Mouse (Mus musculus): ENCODE results near the gene Gins3. TPM values are rescaled to one million over a fixed set of nuclear protein-coding genes. Genes with fewer than 3 reads are reported as not detected.

The Gins3 gene
- polyA plus RNA-seq, 2 experiments from 2014 or later = 7.0 to 10.1 TPM

Other genes starting within 250 kb of the Gins3 start
- 10 to 100 TPM; 65.2 to 66.9 TPM for gene Cfap20, start 198.6 kb upstream of the Gins3 start, polyA plus RNA-seq (2017; shearing (Covaris generic))
- 10 to 100 TPM; 13.9 to 14.2 TPM for gene Csnk2a2, start 143.4 kb upstream of the Gins3 start, polyA plus RNA-seq (2017; shearing (Covaris generic))
- not detected for gene Ccdc113, start 99.4 kb upstream of the Gins3 start, polyA plus RNA-seq (2017; shearing (Covaris generic))
- gene Prss54, start 57.1 kb upstream of the Gins3 start, polyA plus RNA-seq (2017; shearing (Covaris generic)) = not detected
- under 1 TPM in 1 of 2 experiments, not detected in 1; 0.97 TPM for gene Ndrg4, start 43.5 kb downstream of the Gins3 start, polyA plus RNA-seq (2017; shearing (Covaris generic))
- 10 to 100 TPM in 1 of 2 experiments, 1 to 10 TPM in 1; 6.2 to 11.7 TPM for gene Setd6, start 82.4 kb downstream of the Gins3 start, polyA plus RNA-seq (2017; shearing (Covaris generic))
- gene Cnot1, start 174.0 kb downstream of the Gins3 start, polyA plus RNA-seq (2017; shearing (Covaris generic)) = 10 to 100 TPM; 87.9 to 88.0 TPM
- 100 to 1,000 TPM; 286 to 315 TPM for gene Sap18b, start 191.9 kb downstream of the Gins3 start, polyA plus RNA-seq (2017; shearing (Covaris generic))
- gene Slc38a7, start 220.1 kb downstream of the Gins3 start, polyA plus RNA-seq (2017; shearing (Covaris generic)) = 1 to 10 TPM; 4.7 to 5.3 TPM

All from activated CD4-positive, CD25-positive, alpha-beta regulatory T cell, adult 4 months (primary cell).